Mouse (Mus musculus): ENCODE measurements around the gene Cacna2d2.

Cacna2d2 gene

DNA sequence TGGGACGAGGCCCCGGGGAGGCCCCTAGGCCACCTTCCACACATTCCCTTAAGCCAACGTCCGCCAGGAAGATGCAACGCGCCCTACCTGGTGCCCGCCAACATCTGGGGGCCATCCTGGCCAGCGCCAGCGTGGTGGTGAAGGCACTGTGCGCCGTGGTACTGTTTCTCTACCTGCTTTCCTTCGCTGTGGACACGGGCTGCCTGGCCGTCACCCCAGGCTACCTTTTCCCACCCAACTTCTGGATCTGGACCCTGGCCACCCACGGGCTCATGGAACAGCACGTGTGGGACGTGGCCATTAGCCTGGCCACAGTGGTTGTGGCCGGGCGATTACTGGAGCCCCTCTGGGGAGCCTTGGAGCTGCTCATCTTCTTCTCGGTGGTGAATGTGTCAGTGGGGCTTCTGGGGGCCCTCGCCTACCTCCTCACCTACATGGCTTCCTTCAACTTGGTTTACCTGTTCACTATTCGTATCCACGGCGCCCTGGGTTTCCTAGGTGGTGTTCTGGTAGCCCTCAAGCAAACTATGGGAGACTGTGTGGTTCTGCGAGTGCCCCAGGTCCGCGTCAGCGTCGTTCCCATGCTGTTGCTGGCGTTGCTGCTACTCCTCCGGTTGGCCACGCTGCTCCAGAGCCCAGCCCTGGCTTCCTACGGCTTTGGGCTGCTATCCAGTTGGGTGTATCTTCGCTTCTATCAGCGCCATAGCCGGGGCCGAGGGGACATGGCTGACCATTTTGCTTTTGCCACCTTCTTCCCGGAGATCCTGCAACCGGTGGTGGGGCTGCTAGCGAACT is 135.2 kb downstream of the Cacna2d2 start:
- Histone ChIP-seq H3K4me3 (replicated peaks; ENCODE audit: low read length) (peak overlapping the region; percentile 93), H3K27me3 (ENCODE audit: insufficient read depth, low read length) (no peaks in the 10 kb centered on the region), H3K4me1 (replicated peaks; ENCODE audit: low read depth, low read length) (peaks cover 49% of the 10 kb centered on the region), H3K9me3 (ENCODE audit: low read length) (no peaks in the 10 kb centered on the region), H3K36me3 (ENCODE audit: insufficient read depth, low read length) (peaks cover 47% of the 10 kb centered on the region)
- TF ChIP-seq CTCF (conservative IDR thresholded peaks at IDR 0.05; ENCODE audit: low read length) (no peak), POU5F1 (IDR thresholded peaks at IDR 0.05; ENCODE audit: borderline replicate concordance, low read length) (no peak), NANOG (IDR thresholded peaks at IDR 0.05; ENCODE audit: borderline replicate concordance, low read length) (no peak)

DNA sequence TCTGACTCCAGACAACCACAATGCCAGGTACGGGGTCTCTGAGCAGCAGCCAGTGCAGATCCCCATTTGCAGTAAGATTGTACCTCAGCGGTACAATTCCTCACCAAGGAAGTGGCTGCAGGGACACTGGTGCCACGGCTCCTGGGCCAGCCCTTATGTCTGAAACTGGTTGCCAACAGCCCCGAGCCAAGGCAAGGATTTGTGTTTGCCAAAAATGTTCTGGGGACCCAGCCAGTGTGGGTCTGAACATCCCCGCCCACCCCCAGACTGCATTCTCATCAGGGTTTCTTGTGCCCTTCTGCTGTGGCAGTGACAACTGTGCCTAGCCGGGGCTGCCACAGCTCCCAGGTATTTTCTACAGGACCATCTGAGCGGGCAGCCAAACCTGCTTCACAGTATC is 138.8 kb downstream of the Cacna2d2 start:
- H3K27me3 ChIP-seq (ENCODE audit: insufficient read depth, low read length): no peaks in the 10 kb centered on the region
- H3K9me3 ChIP-seq (ENCODE audit: low read length): no peaks in the 10 kb centered on the region
- no peak for TF ChIP-seq CTCF (conservative IDR thresholded peaks at IDR 0.05; ENCODE audit: low read length)
- TF ChIP-seq POU5F1 (IDR thresholded peaks at IDR 0.05; ENCODE audit: borderline replicate concordance, low read length): no peak
- peaks cover 74% of the 10 kb centered on the region for H3K4me1 ChIP-seq (replicated peaks; ENCODE audit: low read depth, low read length)
- peaks cover 57% of the 10 kb centered on the region for H3K36me3 ChIP-seq (ENCODE audit: insufficient read depth, low read length)
- H3K4me3 ChIP-seq (replicated peaks; ENCODE audit: low read length): no peak overlapping the region

DNA sequence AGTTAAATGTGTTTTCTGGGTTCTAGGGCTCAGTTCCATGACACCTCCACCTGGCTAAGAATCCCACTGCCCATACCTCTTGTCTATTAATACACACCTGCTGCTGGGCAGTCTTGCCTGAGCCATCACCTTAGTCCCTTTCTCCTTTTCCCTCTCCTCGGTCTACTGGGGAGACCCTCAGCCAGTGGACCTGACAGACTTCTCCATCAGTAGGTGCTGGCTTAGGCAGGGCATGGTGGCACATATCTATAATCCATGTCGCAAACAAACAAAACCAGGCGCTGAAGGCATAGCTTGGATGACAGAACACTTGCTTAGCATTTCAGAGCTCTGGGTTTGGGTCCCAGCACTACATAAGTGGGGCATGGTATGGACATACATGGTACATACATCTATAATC is 139.3 kb downstream of the Cacna2d2 start:
- peaks cover 74% of the 10 kb centered on the region for H3K4me1 ChIP-seq (replicated peaks; ENCODE audit: low read depth, low read length)
- no peaks in the 10 kb centered on the region for H3K27me3 ChIP-seq (ENCODE audit: insufficient read depth, low read length)
- H3K9me3 ChIP-seq (ENCODE audit: low read length): no peaks in the 10 kb centered on the region
- TF ChIP-seq CTCF (conservative IDR thresholded peaks at IDR 0.05; ENCODE audit: low read length) (no peak), POU5F1 (IDR thresholded peaks at IDR 0.05; ENCODE audit: borderline replicate concordance, low read length) (no peak)
- no peak overlapping the region for H3K4me3 ChIP-seq (replicated peaks; ENCODE audit: low read length)
- peaks cover 59% of the 10 kb centered on the region for H3K36me3 ChIP-seq (ENCODE audit: insufficient read depth, low read length)

DNA sequence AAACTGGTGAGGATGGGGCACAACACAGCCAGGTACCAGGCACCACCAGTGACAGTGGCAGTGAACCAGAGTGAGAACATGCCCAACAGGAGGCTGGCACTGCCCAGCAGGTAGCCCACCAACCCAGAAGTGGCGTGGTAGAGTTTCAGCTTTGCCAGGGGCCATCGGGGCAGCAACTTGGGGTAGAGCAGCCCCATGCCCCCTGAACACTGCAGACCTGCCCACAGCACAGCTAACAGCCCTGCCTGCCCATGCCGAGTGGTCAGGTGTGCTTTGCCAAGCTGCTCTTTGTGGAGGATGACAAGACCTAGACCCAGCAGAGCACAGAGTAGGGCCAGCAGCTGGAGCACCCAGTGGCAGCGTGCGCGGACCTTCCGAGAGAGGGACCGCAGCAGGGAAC is 140.5 kb downstream of the Cacna2d2 start:
- H3K4me3 ChIP-seq (replicated peaks; ENCODE audit: low read length): no peak overlapping the region
- TF ChIP-seq NANOG (IDR thresholded peaks at IDR 0.05; ENCODE audit: borderline replicate concordance, low read length) (no peak), CTCF (conservative IDR thresholded peaks at IDR 0.05; ENCODE audit: low read length) (no peak), POU5F1 (IDR thresholded peaks at IDR 0.05; ENCODE audit: borderline replicate concordance, low read length) (no peak)
- H3K27me3 ChIP-seq (ENCODE audit: insufficient read depth, low read length): no peaks in the 10 kb centered on the region
- peaks cover 70% of the 10 kb centered on the region for H3K36me3 ChIP-seq (ENCODE audit: insufficient read depth, low read length)
- H3K9me3 ChIP-seq (ENCODE audit: low read length): no peaks in the 10 kb centered on the region
- H3K4me1 ChIP-seq (replicated peaks; ENCODE audit: low read depth, low read length): peaks cover 78% of the 10 kb centered on the region

DNA sequence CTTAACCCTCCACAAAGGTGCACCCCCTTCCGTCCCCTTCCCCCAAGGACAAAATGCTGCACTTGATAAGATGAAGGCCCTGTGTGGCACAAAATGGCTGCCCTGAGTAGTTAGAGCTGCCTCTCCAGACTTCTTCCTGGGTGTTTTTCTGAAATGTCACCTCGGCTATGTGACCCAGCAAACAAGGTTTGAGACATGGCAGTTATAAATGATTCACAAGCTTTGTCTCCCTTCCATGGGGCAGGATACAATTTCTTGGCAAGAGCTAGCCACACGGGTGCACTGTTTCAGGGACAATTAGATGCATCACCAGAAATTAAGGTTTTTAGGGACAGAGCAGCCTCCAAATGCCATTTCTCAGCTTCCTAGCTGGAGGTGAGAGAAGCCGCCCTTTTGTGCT is 141.0 kb downstream of the Cacna2d2 start:
- TF ChIP-seq NANOG (IDR thresholded peaks at IDR 0.05; ENCODE audit: borderline replicate concordance, low read length) (no peak), CTCF (conservative IDR thresholded peaks at IDR 0.05; ENCODE audit: low read length) (no peak), POU5F1 (IDR thresholded peaks at IDR 0.05; ENCODE audit: borderline replicate concordance, low read length) (no peak)

DNA sequence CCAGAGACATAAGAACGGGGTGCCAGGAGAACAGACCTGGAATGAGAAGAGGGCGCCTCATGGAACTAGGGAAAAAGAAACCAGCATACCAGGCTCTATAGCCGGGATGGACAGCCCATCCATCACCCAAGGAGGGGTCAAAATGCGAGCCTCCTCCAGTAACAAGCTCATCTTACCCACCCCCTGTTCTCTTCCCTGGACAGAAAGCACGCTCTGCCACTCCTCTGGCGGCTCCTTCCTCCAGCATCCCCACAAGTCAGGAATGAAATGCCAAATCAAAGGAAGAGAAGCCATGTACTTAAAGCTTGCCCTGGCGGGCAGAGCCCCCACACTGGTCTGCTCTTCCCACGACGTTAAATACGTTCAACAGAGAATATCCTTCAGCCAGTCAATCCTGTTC is 141.6 kb downstream of the Cacna2d2 start:
- Histone ChIP-seq H3K27me3 (ENCODE audit: insufficient read depth, low read length) (no peaks in the 10 kb centered on the region), H3K36me3 (ENCODE audit: insufficient read depth, low read length) (peaks cover 65% of the 10 kb centered on the region), H3K9me3 (ENCODE audit: low read length) (no peaks in the 10 kb centered on the region), H3K4me3 (replicated peaks; ENCODE audit: low read length) (peak overlapping the region; percentile 88), H3K4me1 (replicated peaks; ENCODE audit: low read depth, low read length) (peaks cover 72% of the 10 kb centered on the region)
- TF ChIP-seq POU5F1 (IDR thresholded peaks at IDR 0.05; ENCODE audit: borderline replicate concordance, low read length): no peak

More for the DNA sequence above, 141.0 kb downstream of the Cacna2d2 start:
- Histone ChIP-seq H3K36me3 (ENCODE audit: insufficient read depth, low read length) (peaks cover 70% of the 10 kb centered on the region), H3K9me3 (ENCODE audit: low read length) (no peaks in the 10 kb centered on the region), H3K4me1 (replicated peaks; ENCODE audit: low read depth, low read length) (peaks cover 78% of the 10 kb centered on the region), H3K27me3 (ENCODE audit: insufficient read depth, low read length) (no peaks in the 10 kb centered on the region), H3K4me3 (replicated peaks; ENCODE audit: low read length) (no peak overlapping the region)

DNA sequence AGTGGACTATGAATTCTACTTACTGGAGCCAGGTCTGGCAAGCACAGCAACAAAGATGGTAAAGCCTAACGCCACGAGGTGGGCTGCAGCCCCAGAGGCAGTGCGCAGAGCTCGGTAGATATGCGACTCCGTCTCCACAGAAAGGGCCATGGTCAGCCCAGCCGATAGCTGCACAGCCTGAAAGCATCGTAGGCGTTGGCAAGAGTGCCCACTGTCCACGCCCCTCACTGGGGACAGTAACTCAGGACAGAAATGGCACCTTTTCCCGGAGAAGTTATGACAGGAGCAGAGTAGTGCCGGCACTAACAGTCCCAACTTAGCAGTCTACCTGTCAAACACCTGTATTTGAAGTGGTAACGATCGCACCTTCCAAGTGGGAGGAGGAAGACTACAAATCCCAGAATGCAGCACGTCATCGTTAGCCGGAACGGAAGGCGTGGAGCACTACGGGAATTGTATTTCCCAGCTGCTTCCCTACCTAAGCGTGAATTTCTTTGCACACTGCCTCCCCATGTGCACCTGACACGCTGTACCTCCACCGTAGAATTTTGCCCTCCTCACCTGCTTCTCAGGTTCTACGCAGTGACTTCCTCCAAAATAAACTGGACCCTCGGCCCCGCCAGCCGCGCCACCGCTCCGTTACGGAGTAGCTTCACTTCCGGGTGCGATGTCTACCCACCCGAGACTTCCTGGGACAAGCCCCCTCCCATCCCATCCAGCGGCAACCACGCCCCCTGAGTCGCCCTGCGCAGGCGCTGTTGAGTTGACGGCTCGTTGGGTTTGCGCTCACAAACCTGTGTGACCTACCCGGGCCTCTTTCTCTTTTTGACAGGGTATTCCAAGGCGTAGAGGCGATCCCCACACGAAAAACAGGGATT is 142.3 kb downstream of the Cacna2d2 start, which contains the start of the genes Cyb561d2 and Nprl2:
Gene Cyb561d2, minus strand, starts transcription at position 720 of the 878 bp plus-strand sequence.
Gene Nprl2, plus strand, starts transcription at position 753 of the 878 bp plus-strand sequence.
- peaks cover 71% of the 10 kb centered on the region for H3K4me1 ChIP-seq (replicated peaks; ENCODE audit: low read depth, low read length)
- peak within 1 kb of the TSS; percentile 88 for H3K4me3 ChIP-seq (replicated peaks; ENCODE audit: low read length)
- TF ChIP-seq NANOG (IDR thresholded peaks at IDR 0.05; ENCODE audit: borderline replicate concordance, low read length) (no peak), POU5F1 (IDR thresholded peaks at IDR 0.05; ENCODE audit: borderline replicate concordance, low read length) (no peak), CTCF (conservative IDR thresholded peaks at IDR 0.05; ENCODE audit: low read length) (no peak)
- no peaks in the 10 kb centered on the region for H3K9me3 ChIP-seq (ENCODE audit: low read length)
- peaks cover 58% of the 10 kb centered on the region for H3K36me3 ChIP-seq (ENCODE audit: insufficient read depth, low read length)
- H3K27me3 ChIP-seq (ENCODE audit: insufficient read depth, low read length): no peaks in the 10 kb centered on the region

DNA sequence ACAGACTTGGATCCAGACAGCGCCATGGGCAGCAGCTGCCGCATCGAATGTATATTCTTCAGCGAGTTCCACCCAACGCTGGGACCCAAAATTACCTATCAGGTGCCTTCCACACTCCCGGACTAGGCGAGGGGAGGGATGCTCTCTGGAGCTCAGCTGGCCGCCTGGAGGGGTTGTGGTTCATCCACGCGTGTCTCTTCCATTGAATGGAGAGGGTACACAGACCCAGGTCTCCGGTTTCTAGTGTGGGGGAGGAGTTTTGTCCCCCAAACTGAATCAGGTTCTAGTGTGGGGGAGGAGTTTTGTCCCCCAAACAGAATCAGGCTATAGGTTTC is 142.9 kb downstream of the Cacna2d2 start:
- H3K4me3 ChIP-seq (replicated peaks; ENCODE audit: low read length): peak overlapping the region; percentile 88
- H3K27me3 ChIP-seq (ENCODE audit: insufficient read depth, low read length): peaks cover under 1% of the 10 kb centered on the region; the same call in 1 of the 2 replicates
- no peak for TF ChIP-seq NANOG (IDR thresholded peaks at IDR 0.05; ENCODE audit: borderline replicate concordance, low read length)
- H3K9me3 ChIP-seq (ENCODE audit: low read length): no peaks in the 10 kb centered on the region
- H3K36me3 ChIP-seq (ENCODE audit: insufficient read depth, low read length): peaks cover 52% of the 10 kb centered on the region
- peaks cover 72% of the 10 kb centered on the region for H3K4me1 ChIP-seq (replicated peaks; ENCODE audit: low read depth, low read length)
